Mouse (Mus musculus): ENCODE results near the gene Gm45261.

GRCm38 (mm10) chr1:80440911-80441310 lies 20.3 kb downstream of the Gm45261 start:
- TF ChIP-seq POLR2A (IDR thresholded peaks at IDR 0.05; ENCODE audit: low read depth, low read length) = no peak
- no peak for TF ChIP-seq CTCF (IDR thresholded peaks at IDR 0.05; ENCODE audit: extremely low read depth, insufficient read length, insufficient replicate concordance, low read depth, low read length)

Measured in small intestine, adult 2 months (tissue).